Mouse (Mus musculus) c-Kit-positive CD71-positive TER-119-negative erythroid progenitor cells, embryonic 14.5 days (primary cell): ENCODE measurements around the gene Ddt.
"Not testable (repeated sequence)": the region's sequence is repeated elsewhere in the genome, so short reads cannot be mapped to it uniquely, and the experiment has no call there.

Experiments used
- DNase-seq: peaks from one replicate; pipeline ENCODE4 v3.0.0-alpha.2; 2013; ENCODE audit warnings: low read depth

The Ddt gene

GRCm38 (mm10) chr10:75767756-75768155 is 5.5 kb downstream of the Ddt start:
- DNase-seq, result not testable (repeated sequence)

GRCm38 (mm10) chr10:75766856-75767255 is 6.4 kb downstream of the Ddt start:
- DNase-seq, result no peak

- peak; percentile 94 for DNase-seq
These were observed 8.4 kb downstream of the Ddt start for GRCm38 (mm10) chr10:75764519-75765473.

- DNase-seq, result peak; percentile 98
These were observed 9.3 kb downstream of the Ddt start, which contains the start of gene Cabin1 for GRCm38 (mm10) chr10:75763682-75764518. Cabin1 (minus strand) TSS chr10:75764341.

- DNase-seq, result peak; percentile 51
These were observed 10.8 kb downstream of the Ddt start for GRCm38 (mm10) chr10:75762413-75762812.

- no peak for DNase-seq
These were observed 12.9 kb downstream of the Ddt start for GRCm38 (mm10) chr10:75760311-75760710.

- DNase-seq, result no peak
These were observed 16.5 kb downstream of the Ddt start for GRCm38 (mm10) chr10:75756719-75757118.

GRCm38 (mm10) chr10:75744017-75744416 is 29.2 kb downstream of the Ddt start:
- DNase-seq, result peak; percentile 70

- DNase-seq, result no peak
These were observed 29.8 kb downstream of the Ddt start for GRCm38 (mm10) chr10:75743369-75743768.

GRCm38 (mm10) chr10:75740866-75741265 is 32.3 kb downstream of the Ddt start:
- DNase-seq, result no peak

GRCm38 (mm10) chr10:75725449-75725848 is 47.8 kb downstream of the Ddt start:
- DNase-seq, result no peak
